Mouse (Mus musculus): ENCODE results near the gene Uckl1. TPM values are rescaled to one million over a fixed set of nuclear protein-coding genes. Genes with fewer than 3 reads are reported as not detected.

Uckl1 gene
- total RNA-seq, 4 experiments from 2014 or later: 69.9 to 90.4 (median 73.4) TPM

DNA sequence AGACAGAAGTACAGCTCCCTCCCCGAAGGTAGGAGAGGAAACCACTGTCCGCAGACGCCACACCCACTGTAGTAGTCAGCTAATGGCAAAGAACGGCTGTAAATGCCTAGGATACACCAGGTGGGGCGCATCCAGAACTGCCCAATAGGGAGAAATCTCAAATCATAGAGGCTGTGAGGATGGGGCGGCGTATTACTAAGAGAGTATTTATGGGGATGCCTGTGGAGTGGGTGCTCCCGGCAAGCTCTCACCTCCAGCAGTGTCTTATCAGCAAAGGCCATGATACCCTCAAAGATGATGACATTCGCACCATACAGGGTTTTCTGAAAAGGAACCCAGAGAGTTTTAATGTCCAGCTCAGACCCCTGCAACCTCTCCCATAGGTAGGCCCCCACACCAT is 10.7 kb downstream of the Uckl1 start:
- DNase-seq (ENCODE audit: low spot score in 2 of 2): no peak

DNA sequence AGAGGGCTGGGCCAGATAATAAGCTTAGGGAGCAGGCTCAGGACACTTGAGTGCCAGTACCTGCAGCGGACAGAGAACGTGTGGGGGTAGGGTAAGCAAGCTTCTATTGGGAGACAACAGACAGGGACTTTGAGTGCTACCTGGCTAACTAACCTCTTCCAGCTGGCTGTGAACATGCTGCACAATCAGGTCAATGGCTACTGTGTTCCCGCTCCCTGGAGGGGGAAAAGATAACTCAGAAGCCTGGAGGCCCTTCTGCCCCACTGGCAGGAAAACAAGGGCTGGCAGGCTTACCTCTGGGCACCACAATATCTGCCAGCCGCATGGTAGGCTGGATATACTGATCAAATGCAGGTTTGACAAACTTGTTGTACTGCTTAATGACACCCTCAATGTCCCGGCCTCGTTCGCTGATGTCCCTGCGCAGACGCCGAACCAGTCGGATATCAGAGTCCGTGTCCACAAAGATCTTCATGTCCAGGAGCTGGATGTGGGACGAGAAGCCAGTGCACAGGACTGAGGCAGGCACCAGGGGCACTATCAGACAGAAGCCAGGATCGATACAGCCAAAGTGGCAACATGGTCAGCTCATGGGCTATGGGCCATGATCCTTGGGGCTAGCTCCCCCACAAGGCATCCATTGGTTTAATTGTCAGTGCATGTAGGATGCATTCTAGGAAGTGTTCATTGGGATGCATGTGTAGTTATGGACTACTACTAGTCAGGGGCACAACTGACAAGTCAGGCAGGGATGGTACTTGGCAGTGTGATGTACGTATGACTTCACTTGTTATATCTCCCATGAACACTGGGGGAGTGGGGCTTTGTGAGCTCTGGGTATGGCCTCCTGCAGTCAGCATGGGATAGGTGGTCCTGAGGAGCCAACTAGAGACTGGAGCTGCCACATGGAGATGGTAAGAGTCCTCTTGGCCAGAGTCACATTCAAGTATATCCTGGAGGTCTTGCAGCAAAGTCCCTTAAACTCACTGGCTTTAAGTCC is 11.5 kb downstream of the Uckl1 start:
- DNase-seq (ENCODE audit: low spot score in 2 of 2): no peak

DNA sequence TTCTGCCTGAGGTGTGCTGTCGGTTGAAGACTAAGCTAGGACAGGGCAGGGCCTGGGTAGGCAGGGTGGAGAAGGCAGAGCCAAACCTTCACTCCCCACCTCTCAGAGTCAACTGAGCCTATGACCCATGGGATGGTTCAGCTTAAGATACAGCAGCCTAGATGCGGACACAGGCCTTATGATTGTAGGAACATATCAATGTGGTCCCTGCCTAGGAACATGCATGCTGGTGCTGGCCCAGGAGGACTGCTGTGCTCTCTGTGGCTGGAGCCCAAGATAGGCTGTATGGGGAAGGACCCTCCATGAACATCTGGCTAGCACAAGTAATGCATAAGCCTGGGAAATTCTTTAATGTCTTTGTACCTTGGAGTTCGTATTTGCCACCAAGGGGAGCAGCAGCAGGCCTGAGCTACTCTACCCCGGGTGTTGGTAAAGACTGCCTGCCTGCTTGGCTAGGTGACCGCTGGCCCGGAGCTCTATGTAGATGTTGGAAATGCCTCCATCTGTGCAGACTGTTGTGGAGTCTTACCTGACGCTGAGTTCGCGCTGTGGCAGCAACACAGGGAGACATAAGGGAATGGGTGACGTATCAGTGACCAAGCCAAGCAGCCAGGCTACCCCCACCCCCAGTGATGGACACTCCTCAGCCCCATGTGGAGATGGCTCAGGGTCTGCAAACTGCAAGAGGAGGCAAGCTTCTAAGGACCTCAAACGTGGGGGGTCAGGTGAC is 12.6 kb downstream of the Uckl1 start:
- no peak for DNase-seq (ENCODE audit: low spot score in 2 of 2)

DNA sequence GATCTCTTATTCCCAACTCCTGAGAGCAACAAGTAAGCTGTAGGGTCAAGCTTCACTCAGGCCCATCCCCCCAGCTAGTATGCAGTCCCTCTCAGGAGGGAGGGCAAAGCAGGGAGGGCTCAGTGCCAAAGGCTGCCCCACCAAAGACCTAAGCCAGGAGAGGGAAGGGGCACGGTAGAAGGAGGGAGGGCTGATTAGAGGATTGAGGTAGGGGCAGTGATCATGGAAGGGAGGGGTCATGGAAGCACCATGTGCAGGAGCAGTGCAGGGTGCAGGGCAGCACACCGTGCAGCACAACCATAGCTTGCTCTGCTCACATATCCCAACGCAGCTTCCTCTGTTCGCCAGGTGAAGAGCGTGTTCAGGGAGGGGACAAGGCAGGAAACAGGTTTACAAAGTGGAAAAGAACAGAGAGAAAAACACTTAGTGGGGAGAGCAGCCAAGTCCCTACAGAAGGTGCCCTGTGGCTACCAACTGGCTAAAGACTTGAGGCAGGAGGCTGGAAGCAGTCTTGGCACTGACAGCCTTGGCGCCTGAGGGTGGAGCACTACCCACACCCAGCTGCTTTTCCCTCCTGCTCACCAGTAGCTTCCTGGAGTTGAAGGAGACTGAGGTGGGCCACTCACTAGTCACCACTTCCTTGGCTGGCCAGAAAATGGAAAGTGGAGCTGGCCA is 13.6 kb downstream of the Uckl1 start:
- no peak for DNase-seq (ENCODE audit: low spot score in 2 of 2)

DNA sequence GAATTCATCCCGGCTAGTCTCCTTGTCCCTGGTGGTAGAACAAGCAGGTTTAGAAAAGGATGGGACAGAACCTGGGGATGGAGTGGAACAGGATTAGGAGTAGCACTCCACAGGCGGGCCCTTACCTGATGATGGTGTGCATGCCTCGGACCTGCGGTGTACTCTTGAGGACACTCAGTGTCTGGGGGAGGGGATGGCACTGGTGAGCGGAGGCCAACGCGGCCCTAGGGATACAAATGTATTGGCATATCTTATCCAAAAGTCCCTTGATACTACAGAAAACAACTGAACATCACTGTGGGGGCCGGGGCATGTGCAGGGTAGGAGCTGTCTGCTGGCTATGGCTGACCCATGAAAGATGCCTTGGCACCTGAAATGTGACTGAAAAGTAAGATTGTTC is 14.3 kb downstream of the Uckl1 start:
- no peak for DNase-seq (ENCODE audit: low spot score in 2 of 2)

DNA sequence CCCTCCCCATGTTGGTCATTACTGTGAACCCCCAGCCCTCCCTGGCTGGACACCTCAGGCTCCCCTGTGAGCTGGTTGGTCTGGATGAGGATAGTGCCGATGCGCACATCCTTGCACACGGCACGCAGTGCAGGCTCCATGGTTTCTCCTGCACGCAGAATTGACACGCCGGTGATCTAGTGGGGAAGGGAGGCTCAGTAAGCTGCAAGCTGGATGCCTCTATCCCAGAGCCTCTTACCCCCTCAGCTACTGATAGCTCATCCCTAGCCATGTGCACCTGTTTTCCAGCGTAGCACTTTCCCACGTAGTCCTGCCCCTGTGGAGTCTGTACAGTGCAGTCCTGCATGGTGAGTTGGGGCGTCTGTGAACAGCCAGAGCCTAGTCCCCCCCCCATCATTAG is 14.8 kb downstream of the Uckl1 start:
- DNase-seq (ENCODE audit: low spot score in 2 of 2): no peak

DNA sequence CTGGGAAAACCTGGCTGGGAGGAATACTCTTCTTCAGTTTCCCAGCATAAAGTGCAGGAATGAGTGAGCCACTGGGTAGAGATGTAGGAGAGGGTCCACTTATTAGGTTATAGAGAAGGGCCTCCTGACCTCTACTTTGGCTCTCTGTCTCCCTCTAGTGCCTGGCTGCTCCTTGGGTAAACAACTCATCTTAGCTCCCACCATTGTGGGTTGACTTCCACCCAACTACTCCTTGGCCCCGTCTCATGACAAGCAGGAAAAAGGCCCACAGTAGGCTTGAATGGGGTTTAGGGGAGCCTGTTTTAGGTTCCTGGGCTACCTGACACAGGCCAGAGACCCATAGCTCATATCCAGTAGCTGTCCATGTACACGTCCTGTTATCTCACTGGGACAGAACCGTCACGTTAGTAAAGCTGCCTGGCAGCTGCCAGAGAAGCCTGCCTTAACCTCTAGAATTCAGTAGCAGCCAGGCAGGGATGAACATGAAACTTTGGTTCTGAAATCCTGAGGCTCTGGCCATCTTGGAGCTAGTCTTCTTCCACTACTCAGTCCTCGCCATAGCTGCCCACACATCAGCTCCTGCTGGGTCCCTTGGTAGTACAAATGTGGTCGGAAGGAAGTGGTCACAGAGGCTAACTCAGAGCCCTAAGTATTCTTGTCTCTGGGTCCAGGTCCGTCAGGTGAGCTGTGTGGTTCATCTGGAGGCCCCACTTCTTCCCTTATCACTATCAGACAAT is 16.3 kb downstream of the Uckl1 start:
- no peak for DNase-seq (ENCODE audit: low spot score in 2 of 2)

DNA sequence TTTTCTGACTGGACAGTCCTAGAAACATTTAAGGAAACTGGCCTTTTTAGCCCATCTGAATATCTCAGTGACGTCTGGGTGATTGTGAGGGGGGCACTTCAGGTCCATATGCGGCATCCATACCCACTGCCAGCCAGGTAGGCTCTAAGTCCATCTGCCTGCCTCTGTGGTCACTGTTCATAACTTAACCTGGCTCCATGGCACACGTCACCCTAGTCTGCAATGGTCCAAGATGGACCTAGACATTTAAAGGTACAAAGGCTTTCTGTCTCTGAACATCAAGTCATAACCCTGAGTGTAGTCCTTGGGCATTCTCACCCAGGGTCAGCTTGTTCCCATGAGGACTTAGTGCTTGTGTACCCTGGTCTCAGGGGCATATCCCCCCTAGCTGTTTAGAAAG is 17.4 kb downstream of the Uckl1 start:
- DNase-seq (ENCODE audit: low spot score in 2 of 2): no peak

DNA sequence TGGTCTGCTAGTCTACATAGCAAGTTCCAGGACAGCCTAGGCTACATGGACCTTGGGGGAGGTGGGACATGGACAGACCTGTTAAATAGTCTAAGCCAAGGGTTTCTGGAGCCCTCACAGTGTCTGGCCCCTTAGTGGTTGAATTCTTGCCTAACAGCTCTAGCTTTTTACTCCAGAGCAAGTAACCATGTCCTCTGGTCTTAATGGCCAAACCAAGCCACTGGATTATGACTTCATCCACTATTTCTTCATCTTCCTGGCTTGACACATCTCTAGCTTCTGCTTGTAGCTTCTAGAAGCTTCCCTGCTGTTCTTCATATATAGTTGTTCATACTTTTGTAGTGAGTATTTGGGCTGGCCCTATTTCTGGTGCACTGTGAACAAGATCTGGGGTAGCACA is 30.9 kb downstream of the Uckl1 start:
- no peak for DNase-seq (ENCODE audit: low spot score in 2 of 2)

DNA sequence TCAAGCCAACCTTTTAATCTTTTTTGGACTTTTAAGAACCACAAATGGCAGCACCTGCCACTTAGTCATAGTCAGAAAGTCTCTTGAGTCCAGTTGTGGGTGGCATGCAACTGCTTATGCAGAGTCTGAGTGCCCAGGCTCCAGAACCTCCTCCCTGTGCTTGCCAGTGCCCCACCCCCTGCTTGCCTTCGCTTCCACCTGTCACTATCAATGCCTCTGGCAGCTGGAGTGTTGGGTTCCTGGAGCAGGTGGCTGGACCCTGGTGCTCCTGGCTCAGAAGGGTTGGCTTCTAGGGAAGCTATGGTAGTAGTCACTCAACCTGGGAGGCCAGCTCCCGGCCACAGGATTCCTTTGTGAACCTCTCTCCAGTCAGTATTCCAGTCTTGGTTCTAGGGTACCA is 34.5 kb downstream of the Uckl1 start:
- DNase-seq (ENCODE audit: low spot score in 2 of 2): no peak

DNA sequence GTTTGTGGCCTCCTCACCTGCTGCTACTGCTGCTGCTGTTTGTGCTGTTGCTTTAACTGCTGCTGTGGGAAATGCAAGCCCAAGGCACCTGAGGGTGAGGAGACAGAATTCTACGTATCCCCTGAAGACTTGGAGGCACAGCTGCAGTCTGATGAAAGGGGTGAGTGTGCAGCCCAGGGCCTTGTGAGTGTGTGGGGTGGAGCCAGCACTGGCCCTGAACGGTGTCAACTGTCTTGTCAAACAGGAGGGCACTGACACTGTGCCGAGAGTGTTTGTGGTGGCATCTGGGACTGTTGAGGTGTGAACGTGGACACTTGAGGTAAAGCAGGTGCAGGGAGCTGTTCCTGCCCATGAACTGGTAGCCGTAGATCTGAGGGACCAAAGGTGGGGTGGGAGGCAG is 36.0 kb downstream of the Uckl1 start:
- DNase-seq (ENCODE audit: low spot score in 2 of 2): no peak

DNA sequence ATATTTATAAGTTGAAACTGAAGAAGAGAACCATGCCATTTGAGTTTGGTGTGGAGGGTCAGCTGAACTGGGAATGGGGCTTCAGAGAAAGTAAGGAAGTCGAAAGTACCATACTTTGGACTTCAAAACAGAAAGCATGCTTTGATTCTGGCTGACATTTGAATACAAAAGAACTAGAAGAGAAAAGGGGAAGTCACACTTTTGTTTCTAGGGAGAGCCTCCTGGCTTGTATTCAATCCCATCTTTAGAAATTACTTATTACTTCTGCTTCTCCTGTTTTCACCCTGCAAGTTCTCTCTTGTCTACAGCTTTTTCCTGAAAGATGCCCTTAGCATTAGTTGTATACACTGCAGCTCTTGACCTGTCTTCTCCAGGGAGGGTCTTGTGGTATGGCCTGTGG is 36.5 kb downstream of the Uckl1 start:
- no peak for DNase-seq (ENCODE audit: low spot score in 2 of 2)

DNA sequence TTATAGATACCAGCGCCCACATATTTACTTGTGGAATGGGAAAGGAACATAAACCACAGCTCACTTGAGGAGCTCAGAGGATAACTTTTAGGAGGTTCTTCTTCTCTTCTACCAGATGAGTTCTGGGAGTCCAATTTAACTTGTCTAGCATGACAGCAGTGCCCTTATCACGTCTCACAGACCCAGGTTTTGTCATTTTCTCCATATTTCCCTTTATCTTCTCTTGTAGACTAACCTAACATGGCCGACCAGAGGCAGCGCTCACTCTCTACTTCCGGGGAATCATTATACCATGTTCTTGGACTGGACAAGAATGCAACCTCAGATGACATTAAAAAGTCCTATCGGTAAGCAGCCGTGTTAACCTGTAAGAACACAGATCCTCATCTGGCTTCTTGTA is 38.5 kb downstream of the Uckl1 start:
- DNase-seq (ENCODE audit: low spot score in 2 of 2): no peak

DNA sequence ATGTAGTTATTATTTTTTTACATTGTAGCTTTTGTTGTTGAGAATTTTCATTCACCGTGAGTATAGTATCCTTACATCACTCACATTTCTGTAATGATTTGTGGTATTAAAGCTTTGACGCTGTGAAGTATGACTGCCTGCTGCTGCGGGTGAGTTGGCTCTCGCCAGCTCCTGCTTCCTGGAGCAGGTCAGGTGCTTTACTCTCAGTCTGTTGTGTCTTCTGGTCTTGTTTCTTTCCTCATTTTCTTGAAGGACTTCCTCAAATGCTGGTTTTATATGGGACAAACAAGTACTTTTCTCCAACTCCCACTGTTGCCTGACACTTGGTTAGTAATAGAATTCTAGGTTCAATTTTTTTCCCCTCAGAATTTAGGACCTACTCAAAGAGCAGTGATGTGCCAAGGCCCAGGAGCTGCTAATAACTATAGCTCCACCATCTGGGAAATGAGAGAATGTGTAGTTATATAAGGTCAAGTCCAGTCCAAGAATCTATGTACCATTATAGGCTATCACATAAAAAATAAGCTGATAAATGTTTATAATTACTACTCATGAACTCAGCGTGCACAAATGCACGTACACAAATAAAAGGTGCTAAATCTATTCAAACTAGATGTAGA is 42.8 kb downstream of the Uckl1 start:
- no peak for DNase-seq (ENCODE audit: low spot score in 2 of 2)

DNA sequence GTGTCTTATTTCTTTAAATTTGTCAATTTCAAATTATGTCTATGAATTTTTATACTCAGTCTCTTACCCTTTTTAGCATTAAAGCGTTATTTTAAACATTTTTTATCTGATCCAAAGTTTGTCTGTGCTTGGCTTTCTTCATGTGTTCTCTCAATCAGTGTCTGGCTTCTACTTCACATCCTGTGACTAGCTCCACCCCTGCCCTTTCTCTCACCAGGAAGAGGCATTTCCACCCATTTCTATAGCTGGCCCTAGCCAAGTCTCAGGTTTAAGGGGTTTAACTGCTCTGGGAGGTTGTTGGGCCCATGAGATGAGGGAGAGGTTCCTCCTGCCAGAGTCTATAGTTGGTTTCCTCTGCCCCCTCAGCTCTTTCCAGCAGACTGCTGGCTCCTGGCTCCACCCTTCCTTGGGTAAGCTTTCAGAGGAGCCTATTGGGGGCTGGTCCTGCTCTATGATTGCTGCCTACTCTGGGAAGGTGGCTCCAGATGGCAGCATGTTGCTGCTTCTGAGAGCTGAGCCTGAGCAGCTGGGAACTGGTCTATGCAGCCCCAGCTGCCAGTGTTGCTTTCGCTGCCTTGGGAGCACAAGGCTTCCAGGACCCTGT is 47.1 kb downstream of the Uckl1 start:
- DNase-seq (ENCODE audit: low spot score in 2 of 2): peak; percentile 60 to 61

DNA sequence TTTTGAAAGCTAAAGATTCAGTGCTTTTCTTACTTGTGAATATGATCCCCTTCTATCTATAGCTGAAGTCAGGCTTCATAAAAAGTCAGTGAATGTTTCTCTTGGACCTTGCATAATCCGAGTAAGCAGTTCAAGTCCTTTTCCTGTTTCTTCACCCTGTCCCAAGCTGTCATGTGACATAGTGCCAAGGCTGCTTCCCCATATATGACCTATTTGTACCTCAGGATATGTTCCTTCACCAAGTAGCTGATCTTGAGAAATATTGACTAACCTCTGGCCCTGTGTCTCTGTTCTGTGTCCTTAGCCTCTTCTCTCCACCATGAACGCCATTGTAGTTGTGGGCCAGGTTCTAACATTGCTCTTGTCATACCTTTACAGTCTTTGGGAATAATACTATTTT is 48.3 kb downstream of the Uckl1 start:
- no peak for DNase-seq (ENCODE audit: low spot score in 2 of 2)

DNA sequence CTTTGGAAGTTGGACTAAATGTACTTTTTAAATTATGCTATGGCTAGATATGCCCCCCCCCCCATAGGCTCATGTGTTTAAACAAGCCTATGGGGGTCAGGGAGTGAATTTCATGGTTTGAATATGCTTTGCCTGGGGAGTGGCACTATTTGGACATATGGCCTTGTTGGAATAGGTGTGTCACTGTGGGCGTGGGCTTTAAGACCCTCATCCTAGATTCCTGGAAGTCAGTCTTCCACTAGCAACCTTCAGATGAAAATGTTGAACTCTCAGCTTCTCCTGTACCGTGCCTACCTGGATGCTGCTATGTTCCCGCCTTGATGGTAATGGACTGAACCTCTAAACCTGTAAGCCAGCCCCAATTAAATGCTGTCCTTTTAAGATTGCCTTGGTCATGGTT is 52.1 kb downstream of the Uckl1 start:
- no peak for DNase-seq (ENCODE audit: low spot score in 2 of 2)

DNA sequence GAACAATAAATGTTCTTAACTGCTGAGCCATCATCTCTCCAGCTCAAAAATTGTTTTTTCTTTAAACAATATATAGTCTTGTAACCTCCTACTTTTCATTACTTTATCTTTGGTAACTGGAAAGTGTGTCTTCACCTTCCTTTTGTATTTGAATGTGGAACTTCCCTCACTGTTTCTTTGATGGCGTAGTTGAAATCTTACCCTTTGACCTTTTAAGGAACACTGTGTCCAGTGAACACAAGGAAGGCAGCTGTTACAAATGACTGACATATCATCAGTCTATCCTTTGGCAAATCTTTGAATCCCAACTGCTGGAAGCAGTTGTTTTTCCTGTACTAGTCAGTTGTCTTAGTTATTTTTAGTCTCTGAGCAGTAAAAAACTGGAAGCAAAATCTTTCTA is 55.6 kb downstream of the Uckl1 start:
- DNase-seq (ENCODE audit: low spot score in 2 of 2): no peak

DNA sequence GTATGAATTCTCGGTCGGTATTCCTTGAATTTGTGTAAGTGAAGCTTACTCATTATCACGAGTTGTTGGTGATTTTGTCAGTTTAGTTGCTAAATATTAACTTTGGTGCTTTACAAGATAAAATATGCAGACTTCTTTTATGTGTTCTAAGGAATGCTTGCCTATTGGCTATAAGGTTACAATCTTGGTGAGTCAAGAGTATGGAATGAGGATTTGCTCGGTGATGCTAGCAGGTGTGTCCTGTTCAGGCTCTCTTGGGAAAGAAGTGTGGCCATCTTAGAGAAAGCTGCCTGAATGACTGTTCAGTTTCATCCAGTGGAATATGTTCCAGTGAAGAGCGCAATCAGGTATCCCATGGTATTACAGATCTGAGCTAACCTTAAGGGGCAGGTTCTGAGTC is 59.2 kb downstream of the Uckl1 start:
- no peak for DNase-seq (ENCODE audit: low spot score in 2 of 2)

DNA sequence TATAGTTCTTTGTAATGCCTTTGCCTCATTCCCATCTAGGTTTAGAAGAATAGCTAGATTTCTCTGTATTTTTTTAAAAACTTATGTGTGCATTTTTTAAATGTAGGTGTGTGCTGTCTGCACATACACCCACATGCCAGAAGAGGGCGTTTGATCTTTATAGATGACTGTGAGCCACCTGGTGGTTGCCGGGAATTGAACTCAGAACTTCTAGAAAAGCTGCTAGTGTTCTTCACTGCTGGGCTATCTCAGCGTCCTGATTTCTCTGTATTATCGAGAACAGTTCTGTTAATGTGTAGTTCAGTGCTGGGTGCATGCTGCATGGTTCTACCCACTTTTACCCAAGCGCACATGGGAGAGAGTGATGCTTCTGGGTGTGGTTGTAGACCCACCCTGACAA is 61.9 kb downstream of the Uckl1 start:
- no peak for DNase-seq (ENCODE audit: low spot score in 2 of 2)

DNA sequence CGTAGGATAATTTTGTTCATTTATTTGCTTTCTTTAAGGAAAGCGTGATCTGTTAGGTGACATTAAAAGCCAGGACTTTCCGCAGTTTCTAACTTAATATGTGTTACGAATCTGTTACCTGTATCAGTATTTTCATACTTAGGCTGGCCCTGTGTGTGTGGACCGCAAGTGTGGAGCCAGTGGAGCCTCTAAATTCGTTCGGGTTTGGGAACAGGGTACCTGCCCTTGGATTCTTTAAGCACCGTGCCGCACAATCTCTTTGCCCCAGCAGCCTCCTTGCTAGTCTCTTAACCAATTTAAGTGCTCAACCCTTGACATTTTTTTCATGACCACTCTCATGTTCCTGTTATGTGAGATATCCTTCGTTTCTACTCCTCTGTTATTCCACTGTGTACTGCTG is 63.2 kb downstream of the Uckl1 start:
- no peak for DNase-seq (ENCODE audit: low spot score in 2 of 2)
